Mouse (Mus musculus) adrenal gland, adult 2 months (tissue): ENCODE measurements around the gene Zdhhc6. TPM values are rescaled to one million over a fixed set of nuclear protein-coding genes. Genes with fewer than 3 reads are reported as not detected.

ENCODE experiments used
- DNase-seq: peaks from one replicate; pipeline ENCODE4 v3.0.0; 2021
- long read RNA-seq: library from polyadenylated mRNA; stranded (forward); transcript quantifications from one replicate; pipeline ENCODE4 v2.0.0, GENCODE M21; 2021
- polyA plus RNA-seq: library from polyadenylated mRNA; depleted of rRNA; stranded (reverse); fragments of >200 nt; gene quantifications from 2 replicates; pipeline ENCODE4 v1.2.3, GENCODE M21; 2012; rRNA removed
- total RNA-seq, 2 experiments: library from RNA; stranded (reverse); gene quantifications; 2 replicates each; pipeline ENCODE4 v1.2.3; 2021

Zdhhc6 gene
- total RNA-seq (10 to 100 TPM; 38.0 to 41.9 TPM), polyA plus RNA-seq (5.2 and 6.1 TPM in 2 replicates)
- long read RNA-seq, transcript Zdhhc6-207 (11 exons, 2,168 nt): major isoform, 58 of 72 reads
- long read RNA-seq, partial matches to known transcripts: 3 of 72 reads
- long read RNA-seq, other reads (novel, unspliced or antisense): 10 of 72 reads

DNA sequence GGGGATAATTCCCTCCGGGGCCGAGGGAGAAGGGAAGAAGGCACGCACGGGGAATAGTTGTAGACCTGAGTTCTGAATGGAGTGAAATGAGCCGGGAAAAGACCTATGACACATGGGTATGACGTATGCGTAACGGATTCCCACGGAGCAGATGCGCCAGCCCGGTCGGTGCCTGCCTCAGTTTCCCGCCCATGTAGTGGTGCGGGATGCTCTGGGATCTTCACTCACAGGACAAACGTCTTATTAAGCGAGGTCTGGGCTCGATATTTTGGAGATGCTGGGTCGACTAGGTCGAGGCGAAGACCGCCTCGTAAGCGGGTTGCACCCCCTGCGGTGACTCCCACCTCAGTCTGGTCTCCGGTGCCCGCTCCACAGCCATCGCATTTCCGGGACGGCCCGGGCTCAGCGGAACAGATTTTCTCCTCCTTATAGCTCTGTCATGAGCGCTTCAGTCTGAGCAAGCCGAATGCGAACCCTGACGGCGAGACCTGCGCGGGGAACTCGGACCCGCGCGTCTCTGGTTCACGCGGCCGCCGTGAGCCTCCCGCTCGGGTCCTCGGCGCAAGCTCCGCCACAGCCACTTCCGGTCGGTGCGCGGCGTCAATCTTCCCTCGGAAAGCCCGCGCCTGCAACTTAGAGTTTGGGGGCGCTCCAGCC is at the start of gene Zdhhc6:
TSS of gene Zdhhc6 (minus strand) at position 581 of the 657 bp plus-strand sequence.
- DNase-seq: peak; percentile 88

DNA sequence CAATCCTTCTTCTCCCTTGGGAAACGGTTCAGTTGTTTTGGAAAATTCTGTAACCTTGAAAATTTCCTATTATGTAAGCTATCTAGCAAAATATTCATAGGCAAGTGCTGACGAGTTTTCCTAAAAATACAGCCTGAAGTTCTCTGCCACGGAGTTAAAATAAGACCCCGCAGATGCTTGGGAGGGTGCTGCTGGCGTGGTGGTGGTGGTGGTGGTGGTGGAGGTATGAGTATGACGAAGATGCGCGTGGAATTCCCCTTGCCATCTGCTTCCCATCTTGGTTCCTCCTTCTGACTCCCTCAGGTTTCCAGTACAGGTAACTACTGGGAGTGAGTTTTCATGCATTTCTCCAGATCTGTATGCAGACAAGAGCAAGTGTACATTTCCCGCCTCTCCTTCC is 46.8 kb upstream of the Zdhhc6 start:
- DNase-seq: no peak

DNA sequence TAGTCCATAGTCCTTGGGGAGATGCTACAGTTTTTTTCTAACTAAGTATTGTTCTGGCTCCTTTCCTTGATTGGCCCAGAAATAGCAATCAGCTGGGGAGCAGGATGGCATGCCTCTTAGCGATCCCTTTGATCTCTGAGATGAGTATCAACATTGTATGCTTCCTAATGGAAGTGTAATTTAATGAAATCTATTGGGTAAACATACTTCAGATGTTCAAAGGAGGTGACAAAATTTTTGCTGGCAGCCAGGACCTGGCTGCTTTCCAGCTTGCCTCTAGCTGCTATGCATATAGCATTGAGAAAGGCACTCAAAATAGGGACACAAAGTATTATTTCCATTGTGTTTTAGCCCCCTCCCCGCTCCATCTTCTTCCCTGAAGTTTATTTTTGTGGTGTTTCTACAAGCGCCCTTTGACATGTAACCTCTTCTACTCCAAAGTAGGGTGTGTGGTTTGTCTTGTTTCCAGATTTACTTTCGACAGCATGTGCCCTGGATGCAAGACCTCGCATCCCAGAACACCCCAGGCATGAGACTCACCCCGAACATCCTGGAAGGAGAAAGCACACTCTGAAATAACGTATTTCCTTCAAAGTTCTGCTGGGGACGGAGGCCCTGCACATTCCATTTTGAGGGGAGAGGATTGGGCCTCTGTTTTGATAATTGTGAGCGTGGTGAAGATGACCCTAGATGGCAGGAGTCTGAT is 35.0 kb upstream of the Zdhhc6 start:
- no peak for DNase-seq

DNA sequence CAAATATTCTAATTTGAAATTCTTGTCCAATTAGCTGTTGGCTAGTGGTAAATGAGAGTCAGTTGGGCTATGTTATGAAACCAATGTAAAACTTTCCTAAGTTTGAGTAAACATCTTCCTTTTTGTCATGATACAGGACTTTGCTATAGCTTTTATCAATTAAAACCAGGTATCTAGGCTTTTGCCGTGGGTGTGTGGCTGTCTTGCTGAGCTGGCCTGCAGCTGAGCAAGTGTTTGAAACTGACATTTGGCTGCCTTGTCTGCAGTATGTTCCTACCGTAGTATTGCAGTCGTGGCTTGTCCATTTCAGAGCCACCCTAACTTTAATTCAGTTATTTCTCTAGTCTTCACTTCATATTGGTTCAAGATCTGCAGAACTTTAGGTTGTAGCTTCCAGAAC is 32.4 kb upstream of the Zdhhc6 start:
- no peak for DNase-seq

DNA sequence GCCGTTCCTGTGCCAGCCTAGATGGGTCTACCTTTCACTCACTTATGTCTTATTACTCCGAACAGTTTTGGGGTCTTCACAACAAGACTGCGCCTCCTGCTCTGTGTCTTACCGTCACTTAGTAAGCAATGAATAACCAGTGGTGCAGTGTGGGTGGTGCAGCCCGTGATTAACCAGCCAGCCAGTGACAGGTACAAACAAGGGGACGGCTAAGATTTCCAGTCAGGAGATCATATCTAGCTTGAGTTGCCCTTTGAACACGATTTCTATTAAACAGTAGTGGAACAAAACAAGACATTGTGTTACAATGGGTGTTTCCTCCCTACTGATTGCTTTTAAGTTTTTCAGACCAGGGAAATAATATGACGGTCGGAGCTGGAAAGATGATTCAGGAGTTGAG is 27.4 kb upstream of the Zdhhc6 start:
- DNase-seq: no peak

DNA sequence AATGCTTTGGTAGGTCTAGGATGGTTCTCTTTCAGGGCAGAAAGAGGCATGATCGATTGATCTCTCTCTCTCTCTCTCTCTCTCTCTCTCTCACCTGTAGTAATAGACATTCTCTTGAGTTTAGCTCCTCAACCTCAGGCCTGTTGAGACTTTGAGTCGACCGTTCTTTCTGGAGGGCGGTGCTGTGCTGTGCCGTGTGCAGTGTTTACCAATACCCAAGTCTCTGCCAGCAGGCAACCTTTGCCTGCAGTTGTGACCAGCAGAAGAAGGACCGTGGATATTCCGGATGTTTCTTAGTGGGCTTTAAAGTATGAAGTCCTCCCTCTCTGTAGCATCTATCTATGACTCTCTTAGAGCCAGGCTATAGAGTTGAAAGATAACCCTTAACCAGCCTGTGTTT is 26.6 kb upstream of the Zdhhc6 start:
- DNase-seq: no peak

DNA sequence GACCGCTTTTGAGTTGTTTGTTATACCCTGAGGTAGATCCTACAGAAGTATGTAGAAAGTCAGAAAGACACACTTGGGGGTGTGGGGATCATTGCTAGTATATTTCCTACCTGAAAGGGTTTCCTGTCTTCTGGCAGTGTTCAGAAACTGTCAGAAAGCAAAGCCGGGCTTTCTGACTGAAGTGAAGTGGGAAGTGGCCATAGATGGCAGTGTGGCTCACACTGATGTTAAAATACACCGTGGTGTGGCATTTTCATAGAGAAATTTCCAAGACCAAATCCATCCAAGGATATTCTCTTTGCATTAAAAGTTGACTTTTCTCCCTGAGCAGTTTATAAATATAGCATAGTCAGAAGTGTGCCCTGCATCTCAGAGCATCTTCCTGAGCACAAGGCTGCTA is 25.5 kb upstream of the Zdhhc6 start:
- no peak for DNase-seq

DNA sequence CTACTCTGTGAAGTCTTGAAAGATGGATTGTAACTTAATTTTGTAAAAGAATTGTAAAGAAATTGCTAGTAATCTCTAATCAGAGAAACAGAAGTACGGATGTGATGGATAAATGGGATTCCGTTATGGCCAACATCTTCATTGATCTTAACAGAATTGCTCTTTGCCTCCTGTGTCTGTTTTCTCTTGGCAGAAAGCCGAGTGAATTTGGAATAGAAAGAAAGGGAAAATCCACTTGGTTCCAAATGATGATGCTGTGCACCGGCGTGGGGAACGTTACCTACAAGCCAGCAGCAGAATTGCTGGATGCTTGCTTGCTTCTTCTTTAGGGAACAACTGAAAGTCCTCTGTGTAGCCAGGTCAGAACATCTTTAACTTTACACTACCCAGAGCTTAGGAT is 24.7 kb upstream of the Zdhhc6 start:
- DNase-seq: no peak

DNA sequence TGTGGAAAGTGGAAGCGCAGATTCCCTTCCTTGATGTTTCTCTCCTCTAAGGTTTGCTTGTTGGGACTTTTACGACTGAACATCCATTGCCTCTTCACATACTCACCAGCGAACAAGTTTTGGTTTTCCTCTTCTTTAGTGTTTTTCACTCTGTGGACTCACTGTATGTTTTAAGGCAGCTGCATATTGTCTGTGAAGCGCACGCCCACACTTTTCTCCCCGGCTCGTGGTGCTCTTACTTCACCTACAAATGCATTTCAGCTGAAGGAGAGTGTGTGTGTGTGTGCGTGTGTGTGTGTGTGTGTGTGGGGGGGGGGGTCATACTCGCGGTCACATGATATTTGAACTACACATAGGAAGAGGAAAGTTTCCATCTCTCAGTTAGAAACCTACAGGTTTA is 21.8 kb upstream of the Zdhhc6 start:
- DNase-seq: no peak

DNA sequence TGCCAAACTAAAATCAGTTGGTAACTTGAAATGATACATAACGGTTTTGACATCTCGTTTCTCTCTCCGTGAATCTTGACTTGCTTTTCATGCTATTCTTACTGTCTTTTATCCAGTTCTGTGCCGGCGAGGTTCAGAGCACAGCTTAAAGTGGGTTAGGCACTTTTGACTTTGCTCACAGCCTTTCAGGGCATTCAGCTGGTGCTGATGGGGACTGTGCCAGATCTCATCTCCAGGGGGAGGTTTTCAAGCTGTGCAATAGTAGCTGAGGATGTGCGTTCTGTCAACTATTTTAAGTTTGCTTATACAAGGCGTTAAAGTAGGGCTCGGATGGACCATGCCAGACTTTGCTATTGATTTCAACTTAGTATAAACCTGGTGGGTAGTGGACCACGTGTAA is 21.2 kb upstream of the Zdhhc6 start:
- DNase-seq: no peak

DNA sequence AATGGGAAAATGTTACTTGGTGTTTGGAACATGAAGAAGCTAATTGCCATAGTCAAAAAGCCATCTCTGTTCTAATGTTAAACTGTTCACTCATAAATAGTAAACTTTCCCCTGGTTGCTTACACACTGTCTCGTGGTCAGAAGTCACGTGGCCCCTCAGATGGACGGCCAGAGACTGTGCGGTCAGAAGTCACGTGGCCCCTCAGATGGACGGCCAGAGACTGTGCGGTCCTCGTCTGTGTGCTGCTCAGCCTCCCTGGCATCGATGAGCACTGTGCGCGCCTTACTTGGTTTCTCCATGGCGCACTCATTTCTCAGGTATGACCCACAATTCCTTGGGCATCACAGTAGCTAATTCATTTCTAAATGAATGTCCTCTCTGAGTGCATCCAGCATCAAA is 20.6 kb upstream of the Zdhhc6 start:
- DNase-seq: no peak

DNA sequence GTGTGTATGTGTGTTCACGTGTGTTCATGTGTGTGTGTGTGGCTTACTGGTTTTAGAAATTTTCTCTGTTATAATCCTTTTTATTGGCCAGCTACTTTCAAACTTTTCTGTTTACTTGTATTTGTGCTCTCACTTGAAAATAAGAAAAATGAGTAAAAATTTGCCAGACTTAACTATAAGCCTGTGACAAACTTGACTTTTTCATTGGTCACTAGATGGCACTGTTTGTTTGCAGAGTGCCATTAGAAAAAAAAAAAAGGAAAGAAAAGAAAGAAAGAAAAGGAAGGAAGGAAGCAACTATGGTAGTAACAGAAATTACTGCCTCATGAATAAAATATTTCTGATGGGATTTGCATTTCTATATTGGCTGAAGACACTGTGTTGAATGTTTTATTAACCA is 20.0 kb upstream of the Zdhhc6 start:
- DNase-seq: no peak

DNA sequence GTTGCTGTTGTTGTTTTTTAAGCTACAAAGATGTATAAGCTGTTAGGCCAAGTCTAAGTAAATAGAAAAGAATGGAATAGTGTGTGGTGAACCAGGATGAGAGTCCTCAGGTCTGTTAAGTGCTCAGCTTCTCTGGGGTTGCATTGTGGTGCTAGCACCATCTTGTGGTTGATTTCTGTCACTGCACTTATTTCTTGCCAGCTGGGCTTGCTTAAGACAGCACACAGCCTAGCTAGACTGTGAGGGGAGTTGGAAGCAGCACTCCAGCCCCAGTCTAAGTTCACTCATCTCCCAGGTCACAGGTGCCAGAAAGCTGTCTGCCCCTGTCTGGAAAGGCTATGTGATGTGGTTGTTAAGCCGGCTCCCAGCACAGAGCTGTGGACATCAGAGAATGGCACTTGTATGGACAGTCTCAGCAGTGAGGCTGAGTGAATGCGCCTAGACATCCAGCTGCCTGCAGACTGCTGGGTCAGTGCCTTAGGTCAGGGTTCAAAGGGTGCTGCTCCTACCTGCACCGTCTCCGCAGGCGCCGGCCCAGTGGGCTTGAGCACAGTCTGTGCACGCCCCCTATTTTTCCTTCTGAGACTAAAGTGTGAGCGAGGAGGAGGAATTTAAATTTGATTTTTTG is 16.9 kb upstream of the Zdhhc6 start:
- peak; percentile 69 for DNase-seq

DNA sequence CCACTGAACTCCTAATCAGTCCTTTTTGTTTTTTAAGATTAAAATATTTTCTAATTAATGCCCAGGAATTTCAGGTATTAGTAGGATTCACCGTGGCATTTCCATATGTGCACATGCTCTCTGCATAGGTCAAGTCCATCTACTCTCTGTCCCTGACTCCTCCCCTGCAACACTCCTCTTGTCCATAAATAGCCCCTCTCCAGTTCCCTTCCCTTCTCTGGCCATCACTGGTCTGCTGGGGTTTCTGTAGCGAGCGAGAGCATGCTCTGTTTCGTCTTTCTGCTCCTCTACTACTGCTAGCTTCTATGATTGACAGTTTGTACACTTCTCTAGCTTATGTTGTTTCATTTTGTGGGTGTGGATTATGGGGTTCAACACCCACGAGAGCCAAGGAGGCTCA is 15.9 kb upstream of the Zdhhc6 start:
- DNase-seq: no peak

DNA sequence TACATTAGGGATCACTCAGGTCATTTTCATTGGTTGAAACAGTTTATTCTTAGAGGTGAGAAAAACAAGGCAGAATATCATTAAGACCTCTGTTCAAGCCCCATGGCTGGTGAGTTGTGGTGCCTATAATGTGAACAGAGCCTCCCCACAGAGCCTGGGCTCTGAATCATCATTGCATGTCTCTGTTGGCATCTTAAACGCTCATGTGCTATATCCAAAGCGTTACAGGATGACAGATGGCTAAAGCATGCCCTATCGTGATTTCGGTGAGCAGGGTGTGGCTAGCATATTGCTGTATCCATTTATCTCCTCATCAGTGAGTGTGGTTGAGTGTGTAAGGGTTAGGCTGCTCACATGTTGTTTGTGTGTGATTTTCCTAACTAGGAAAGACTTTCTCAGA is 11.7 kb upstream of the Zdhhc6 start:
- no peak for DNase-seq

DNA sequence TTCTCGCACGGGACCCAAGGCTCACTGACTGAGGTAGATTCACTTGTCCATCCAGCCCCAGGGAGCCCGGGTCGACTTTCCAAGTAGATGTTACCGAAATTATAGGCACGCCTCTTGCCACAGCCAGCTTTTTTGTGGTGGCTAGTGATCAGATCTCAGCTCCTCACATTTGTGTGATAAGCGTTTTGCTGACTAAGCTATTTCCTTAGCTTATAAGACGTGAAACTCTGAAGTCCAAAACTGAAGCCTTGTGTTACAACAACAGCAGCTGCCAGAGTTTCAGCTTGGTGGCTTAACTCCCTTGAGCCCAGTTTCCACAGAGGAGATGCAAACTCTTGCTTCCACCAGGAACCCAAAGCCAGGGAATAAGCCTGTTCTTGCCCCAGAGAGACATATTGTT is 6.8 kb upstream of the Zdhhc6 start:
- DNase-seq: no peak

DNA sequence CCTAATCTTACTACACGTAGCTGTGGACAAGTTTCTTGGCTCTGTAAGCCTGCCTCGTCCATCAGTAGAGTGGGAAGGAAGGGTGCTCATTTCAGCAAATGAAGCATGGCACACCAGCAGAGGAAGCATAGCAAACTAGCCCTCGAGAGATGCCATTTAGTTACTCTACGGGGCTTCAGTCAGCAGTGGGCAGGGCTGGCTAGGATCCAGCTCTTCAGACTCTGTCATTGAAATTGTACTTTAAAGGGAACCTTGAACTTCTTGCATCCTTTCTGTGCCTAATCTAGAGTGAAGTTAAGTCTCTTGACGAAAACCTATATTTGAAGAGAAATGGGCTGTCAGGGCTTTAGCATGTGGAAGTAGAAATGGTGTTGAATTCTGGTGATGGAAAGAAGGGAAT is 3.7 kb upstream of the Zdhhc6 start:
- DNase-seq: peak; percentile 37

DNA sequence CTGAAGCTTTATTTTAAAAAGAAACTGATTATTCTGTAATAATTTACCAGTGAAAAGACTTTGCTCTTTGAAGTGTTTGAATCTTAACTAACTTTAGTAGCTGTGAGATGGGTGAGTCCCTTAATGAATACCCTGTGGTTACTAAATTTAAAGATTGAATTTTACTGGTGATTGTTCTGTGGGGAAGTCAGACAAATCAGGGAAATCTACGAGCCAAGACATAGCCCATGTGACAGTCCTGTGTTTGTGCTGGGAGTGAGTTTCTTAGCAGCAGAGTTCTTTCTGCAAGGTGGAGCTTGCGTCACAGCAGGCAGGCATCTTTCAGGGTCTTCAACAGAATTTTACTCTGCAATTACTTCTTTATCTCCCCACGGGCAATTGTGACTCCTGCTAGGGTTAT is 3.2 kb upstream of the Zdhhc6 start:
- no peak for DNase-seq

DNA sequence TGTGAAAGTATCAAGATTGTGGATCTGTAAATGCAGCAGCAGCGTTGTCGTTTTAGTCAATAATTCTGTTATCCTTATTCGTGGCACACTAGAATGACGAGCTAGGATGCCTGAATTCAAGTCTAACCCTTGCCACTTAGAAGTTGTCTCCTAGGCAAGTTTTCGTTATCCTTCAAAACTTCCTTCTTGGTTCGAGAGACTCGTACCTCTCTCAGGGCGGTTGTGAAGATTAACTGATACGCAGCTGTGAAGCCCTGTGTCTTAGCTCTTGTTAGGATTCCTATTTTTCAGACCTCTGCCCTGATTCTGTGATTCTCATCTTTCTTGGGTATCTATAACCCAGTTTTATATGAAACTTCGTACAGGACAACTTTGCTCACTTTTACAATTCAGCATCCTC is 1.1 kb upstream of the Zdhhc6 start:
- no peak for DNase-seq

DNA sequence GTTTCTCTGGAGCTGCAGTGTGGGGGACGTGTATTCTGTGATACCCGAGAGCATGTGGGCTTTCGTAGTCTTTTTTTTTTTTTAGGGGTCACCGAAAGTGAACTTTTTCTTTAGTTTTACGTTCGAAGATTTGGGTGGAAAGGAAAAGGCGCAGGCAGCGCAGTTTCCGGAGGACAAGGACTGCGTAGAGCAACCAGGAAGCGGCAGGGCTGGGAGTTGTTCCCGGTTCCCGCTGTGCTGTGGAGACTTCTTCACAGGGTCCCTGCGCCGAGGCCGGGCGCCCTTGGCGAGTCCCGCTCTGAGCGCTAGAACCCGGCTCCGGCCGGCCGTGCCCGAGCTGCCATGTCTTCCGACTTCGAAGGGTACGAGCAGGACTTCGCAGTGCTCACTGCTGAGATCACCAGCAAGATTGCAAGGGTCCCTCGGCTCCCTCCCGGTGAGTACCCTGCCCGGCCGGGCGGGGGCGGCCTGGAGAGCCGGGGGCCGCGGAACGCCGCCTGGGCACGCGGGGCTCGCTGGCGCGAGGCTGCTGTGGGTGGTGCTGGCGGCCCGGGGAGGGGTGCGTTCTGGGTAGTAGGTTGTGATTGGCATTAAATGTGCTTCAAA is 380 bp upstream of the Zdhhc6 start, which contains the start of gene Vti1a:
TSS of gene Vti1a (plus strand) at position 187 of the 606 bp plus-strand sequence.
- peak; percentile 90 for DNase-seq

DNA sequence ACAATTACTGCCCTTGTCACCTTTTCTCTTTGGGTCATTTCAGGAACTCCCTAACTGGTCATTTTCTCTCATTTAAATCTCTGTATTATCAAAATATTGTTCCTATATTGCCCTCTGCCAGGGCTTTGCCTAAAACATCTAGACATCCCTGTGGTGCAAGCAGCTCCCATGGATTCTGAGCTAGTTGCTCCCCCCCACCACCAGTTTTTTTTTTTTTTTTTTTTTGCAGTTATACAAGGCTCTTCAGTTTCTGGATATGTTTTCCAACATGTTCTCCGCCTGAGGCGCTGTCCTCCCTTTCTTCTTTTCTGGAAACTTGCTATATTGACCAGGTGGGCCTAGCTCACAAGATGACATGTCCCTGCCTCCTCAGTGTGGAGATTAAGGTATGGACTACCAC is 2.2 kb downstream of the Zdhhc6 start:
- no peak for DNase-seq

DNA sequence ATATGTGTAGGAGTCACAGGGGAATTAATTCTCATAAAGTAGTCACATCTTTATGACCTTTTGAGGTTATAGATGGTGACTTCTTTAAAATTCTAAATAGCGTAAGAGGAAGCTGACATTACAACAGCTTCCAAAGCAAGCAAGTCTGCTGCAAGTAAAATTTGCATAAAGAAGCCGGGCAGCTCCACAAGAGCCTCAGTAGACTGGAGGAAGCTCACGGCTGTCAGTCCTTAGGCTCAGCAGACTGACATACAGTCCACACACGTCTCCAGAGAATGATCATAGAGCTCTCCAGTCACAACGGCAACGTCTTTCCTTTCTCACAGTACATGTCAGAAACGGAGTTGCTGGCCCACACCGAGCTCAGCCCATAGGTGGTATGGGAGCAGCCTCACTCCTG is 4.0 kb downstream of the Zdhhc6 start:
- DNase-seq: no peak

DNA sequence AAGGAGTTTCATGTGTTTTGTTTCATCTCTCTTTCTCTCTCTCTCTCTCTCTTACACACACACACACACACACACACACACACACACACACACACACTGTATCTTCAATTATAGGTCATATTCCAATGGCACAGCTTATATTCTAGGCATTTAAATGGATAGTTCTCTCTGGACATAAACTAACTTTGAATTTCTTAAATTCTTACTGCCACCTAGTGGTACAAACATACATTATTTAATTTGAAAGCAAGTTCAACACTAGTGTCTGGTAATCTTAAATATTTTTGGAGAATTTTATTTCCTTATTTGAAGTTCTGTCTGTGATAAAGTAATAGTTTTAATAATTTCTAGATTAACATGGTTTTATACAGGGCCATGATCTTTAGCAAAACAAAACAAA is 10.8 kb downstream of the Zdhhc6 start:
- no peak for DNase-seq
